Mouse (Mus musculus) activated CD4-positive, CD25-positive, alpha-beta regulatory T cell, adult 9 weeks (primary cell): ENCODE data around the gene Nfib. TPM values are rescaled to one million over a fixed set of nuclear protein-coding genes. Genes with fewer than 3 reads are reported as not detected.

ENCODE experiments used
- polyA plus RNA-seq: library from polyadenylated mRNA; unstranded; fragments of 100-300 nt; shearing (Covaris generic); gene quantifications from one replicate; pipeline ENCODE4 v1.2.1, GENCODE M21; 2017

Gene Nfib
- 0.13 TPM for polyA plus RNA-seq

DNA sequence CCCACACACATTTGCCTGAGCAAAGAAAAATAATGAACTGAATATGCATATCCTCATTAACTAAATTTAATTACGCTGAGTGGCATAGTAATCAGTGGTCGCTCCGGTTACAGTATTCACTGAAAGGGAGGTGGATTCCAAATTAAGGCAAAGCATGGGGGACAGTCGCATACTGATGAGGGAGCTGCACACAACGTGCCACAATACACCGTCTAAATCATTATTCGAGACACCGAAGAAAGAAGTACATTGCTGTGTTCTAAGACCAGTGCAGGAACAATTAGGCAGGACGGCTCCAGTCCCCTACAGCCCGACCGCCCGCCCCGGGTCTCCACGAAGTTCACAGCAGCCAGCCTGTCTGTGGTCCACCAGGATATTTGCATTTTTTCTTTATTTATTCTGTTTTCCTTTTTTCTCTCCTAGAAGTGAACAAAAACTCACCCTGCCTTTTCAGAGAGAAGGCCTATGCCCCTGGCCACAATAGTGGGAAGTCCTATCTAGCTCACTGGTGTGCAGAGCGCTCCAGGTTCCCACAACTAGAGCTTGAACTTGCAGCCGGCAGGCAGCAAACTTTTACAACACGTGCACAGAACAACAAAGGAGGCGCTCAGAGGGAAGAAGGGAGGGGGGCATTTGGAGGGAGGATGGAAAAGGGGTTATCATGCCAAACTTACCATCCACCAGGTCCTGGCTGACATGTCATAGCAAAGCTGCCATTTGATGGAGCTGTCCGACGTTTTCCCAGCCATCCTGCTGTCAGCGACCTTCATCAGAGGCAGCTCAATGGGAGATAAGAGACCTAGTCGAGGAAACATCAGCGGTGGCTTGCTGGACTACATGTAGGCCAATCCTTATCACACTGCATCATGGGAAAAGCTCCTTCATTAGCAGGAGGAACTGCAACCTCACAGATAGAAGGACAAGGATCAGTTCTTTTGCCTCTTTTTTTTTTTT, at the start of gene Nfib:
Gene Nfib (minus strand): TSS at position 910 of the 954 bp plus-strand sequence.

Other genes starting within 250 kb of the Nfib start
- 21.6 TPM for gene Zdhhc21, start 154.2 kb upstream of the Nfib start, polyA plus RNA-seq
- not detected for gene Cer1, start 179.4 kb upstream of the Nfib start, polyA plus RNA-seq